Mouse (Mus musculus): ENCODE measurements at regions not wholly inside any gene's neighbourhood (a gene's known extent, or its start where the extent isn't known, plus 50 kb on each side); places are given as distances from the start of the nearest gene placed in this dataset.
A peak's percentile ranks its signal among the peaks of the same experiment; 100 is the strongest.

- H3K9ac ChIP-seq (ENCODE audit: low read depth, low read length), result no peak overlapping the region
- no peak overlapping the region for H3K4me3 ChIP-seq (ENCODE audit: low read length)
- no peak for ATAC-seq
- no peaks in the 10 kb centered on the region for H3K36me3 ChIP-seq (ENCODE audit: control insufficient read depth, insufficient read depth, low read length)
- WGBS, result 70% methylated on average over 9 of the region's 9 CpGs
- no peaks in the 10 kb centered on the region for H3K9me3 ChIP-seq (ENCODE audit: control insufficient read depth, low read length)
- no peak overlapping the region for H3K4me2 ChIP-seq (ENCODE audit: low read depth, low read length)
- H3K27ac ChIP-seq (ENCODE audit: low read length), result no peak overlapping the region
- no peaks in the 10 kb centered on the region for H3K27me3 ChIP-seq (replicated peaks; ENCODE audit: control insufficient read depth, insufficient read depth, low read length)
- no peaks in the 10 kb centered on the region for H3K4me1 ChIP-seq (ENCODE audit: control insufficient read depth, insufficient read depth, low read length)
These were observed 490.7 kb upstream of the Nox3 start for GRCm38 (mm10) chr17:4186802-4187201.

GRCm38 (mm10) chr17:4187606-4188005 is 491.5 kb upstream of the Nox3 start:
- WGBS, result 92% methylated on average over 4 of the region's 4 CpGs
- Histone ChIP-seq H3K9ac (ENCODE audit: low read depth, low read length) (no peak overlapping the region), H3K27ac (ENCODE audit: low read length) (no peak overlapping the region), H3K4me3 (ENCODE audit: low read length) (no peak overlapping the region), H3K9me3 (ENCODE audit: control insufficient read depth, low read length) (no peaks in the 10 kb centered on the region), H3K36me3 (ENCODE audit: control insufficient read depth, insufficient read depth, low read length) (no peaks in the 10 kb centered on the region), H3K4me1 (ENCODE audit: control insufficient read depth, insufficient read depth, low read length) (no peaks in the 10 kb centered on the region), H3K27me3 (replicated peaks; ENCODE audit: control insufficient read depth, insufficient read depth, low read length) (no peaks in the 10 kb centered on the region), H3K4me2 (ENCODE audit: low read depth, low read length) (no peak overlapping the region)
- no peak for ATAC-seq

GRCm38 (mm10) chr17:4196793-4197448 is 500.9 kb upstream of the Nox3 start:
- Histone ChIP-seq H3K4me2 (ENCODE audit: low read depth, low read length) (no peak overlapping the region), H3K9me3 (ENCODE audit: control insufficient read depth, low read length) (no peaks in the 10 kb centered on the region), H3K4me1 (ENCODE audit: control insufficient read depth, insufficient read depth, low read length) (peaks cover 13% of the 10 kb centered on the region; the same call in 1 of the 2 replicates), H3K9ac (ENCODE audit: low read depth, low read length) (no peak overlapping the region), H3K4me3 (ENCODE audit: low read length) (no peak overlapping the region), H3K36me3 (ENCODE audit: control insufficient read depth, insufficient read depth, low read length) (no peaks in the 10 kb centered on the region), H3K27me3 (replicated peaks; ENCODE audit: control insufficient read depth, insufficient read depth, low read length) (no peaks in the 10 kb centered on the region), H3K27ac (ENCODE audit: low read length) (0 out of 2 replicates have a peak overlapping the region, but pooled peaks have one; percentile 34)
- peak; percentile 96 for ATAC-seq
- WGBS, result 57% methylated on average over 8 of the region's 8 CpGs

- ATAC-seq, result no peak
- Histone ChIP-seq H3K4me3 (ENCODE audit: low read length) (no peak overlapping the region), H3K36me3 (ENCODE audit: control insufficient read depth, insufficient read depth, low read length) (no peaks in the 10 kb centered on the region), H3K27me3 (replicated peaks; ENCODE audit: control insufficient read depth, insufficient read depth, low read length) (no peaks in the 10 kb centered on the region), H3K27ac (ENCODE audit: low read length) (no peak overlapping the region), H3K4me1 (ENCODE audit: control insufficient read depth, insufficient read depth, low read length) (peaks cover 13% of the 10 kb centered on the region; the same call in 1 of the 2 replicates), H3K9ac (ENCODE audit: low read depth, low read length) (no peak overlapping the region), H3K4me2 (ENCODE audit: low read depth, low read length) (no peak overlapping the region), H3K9me3 (ENCODE audit: control insufficient read depth, low read length) (no peaks in the 10 kb centered on the region)
- 89% methylated on average over 3 of the region's 3 CpGs for WGBS
These were observed 501.9 kb upstream of the Nox3 start for GRCm38 (mm10) chr17:4198001-4198400.

GRCm38 (mm10) chr17:4199698-4200153 is 503.7 kb upstream of the Nox3 start:
- peaks cover 13% of the 10 kb centered on the region; the same call in 1 of the 2 replicates for H3K4me1 ChIP-seq (ENCODE audit: control insufficient read depth, insufficient read depth, low read length)
- H3K27me3 ChIP-seq (replicated peaks; ENCODE audit: control insufficient read depth, insufficient read depth, low read length), result no peaks in the 10 kb centered on the region
- H3K9me3 ChIP-seq (ENCODE audit: control insufficient read depth, low read length), result no peaks in the 10 kb centered on the region
- WGBS, result 42% methylated on average over 2 of the region's 2 CpGs
- H3K27ac ChIP-seq (ENCODE audit: low read length), result peak overlapping the region; percentile 17
- H3K4me3 ChIP-seq (ENCODE audit: low read length), result no peak overlapping the region
- no peaks in the 10 kb centered on the region for H3K36me3 ChIP-seq (ENCODE audit: control insufficient read depth, insufficient read depth, low read length)
- peak; percentile 80 for ATAC-seq
- H3K9ac ChIP-seq (ENCODE audit: low read depth, low read length), result no peak overlapping the region
- H3K4me2 ChIP-seq (ENCODE audit: low read depth, low read length), result no peak overlapping the region

GRCm38 (mm10) chr17:4201300-4201699 is 505.2 kb upstream of the Nox3 start:
- H3K9ac ChIP-seq (ENCODE audit: low read depth, low read length), result no peak overlapping the region
- H3K4me1 ChIP-seq (ENCODE audit: control insufficient read depth, insufficient read depth, low read length), result peaks cover 13% of the 10 kb centered on the region; the same call in 1 of the 2 replicates
- 85% methylated on average over 4 of the region's 4 CpGs for whole genome bisulfite sequencing
- no peaks in the 10 kb centered on the region for H3K27me3 ChIP-seq (replicated peaks; ENCODE audit: control insufficient read depth, insufficient read depth, low read length)
- no peak overlapping the region for H3K4me3 ChIP-seq (ENCODE audit: low read length)
- H3K9me3 ChIP-seq (ENCODE audit: control insufficient read depth, low read length), result no peaks in the 10 kb centered on the region
- no peak overlapping the region for H3K4me2 ChIP-seq (ENCODE audit: low read depth, low read length)
- ATAC-seq, result no peak
- H3K27ac ChIP-seq (ENCODE audit: low read length), result no peak overlapping the region
- H3K36me3 ChIP-seq (ENCODE audit: control insufficient read depth, insufficient read depth, low read length), result no peaks in the 10 kb centered on the region

- H3K4me2 ChIP-seq (ENCODE audit: low read depth, low read length), result no peak overlapping the region
- H3K9ac ChIP-seq (ENCODE audit: low read depth, low read length), result no peak overlapping the region
- H3K4me1 ChIP-seq (ENCODE audit: control insufficient read depth, insufficient read depth, low read length), result no peaks in the 10 kb centered on the region
- no peaks in the 10 kb centered on the region for H3K36me3 ChIP-seq (ENCODE audit: control insufficient read depth, insufficient read depth, low read length)
- no peaks in the 10 kb centered on the region for H3K27me3 ChIP-seq (replicated peaks; ENCODE audit: control insufficient read depth, insufficient read depth, low read length)
- H3K27ac ChIP-seq (ENCODE audit: low read length), result no peak overlapping the region
- no peaks in the 10 kb centered on the region for H3K9me3 ChIP-seq (ENCODE audit: control insufficient read depth, low read length)
- no peak overlapping the region for H3K4me3 ChIP-seq (ENCODE audit: low read length)
- no peak for ATAC-seq
- 80% methylated on average over 5 of the region's 5 CpGs for WGBS
These were observed 512.3 kb upstream of the Nox3 start for GRCm38 (mm10) chr17:4208142-4208925.

- 68% methylated on average over 8 of the region's 8 CpGs for WGBS
- Histone ChIP-seq H3K4me3 (ENCODE audit: low read length) (no peak overlapping the region), H3K27me3 (replicated peaks; ENCODE audit: control insufficient read depth, insufficient read depth, low read length) (no peaks in the 10 kb centered on the region), H3K4me2 (ENCODE audit: low read depth, low read length) (no peak overlapping the region), H3K27ac (ENCODE audit: low read length) (no peak overlapping the region), H3K9ac (ENCODE audit: low read depth, low read length) (no peak overlapping the region), H3K36me3 (ENCODE audit: control insufficient read depth, insufficient read depth, low read length) (no peaks in the 10 kb centered on the region), H3K4me1 (ENCODE audit: control insufficient read depth, insufficient read depth, low read length) (no peaks in the 10 kb centered on the region), H3K9me3 (ENCODE audit: control insufficient read depth, low read length) (no peaks in the 10 kb centered on the region)
- no peak for ATAC-seq
These were observed 513.6 kb upstream of the Nox3 start for GRCm38 (mm10) chr17:4209650-4210049.

GRCm38 (mm10) chr17:4212586-4212985 is 516.5 kb upstream of the Nox3 start:
- H3K9me3 ChIP-seq (ENCODE audit: control insufficient read depth, low read length), result no peaks in the 10 kb centered on the region
- WGBS, result 51% methylated on average over 4 of the region's 4 CpGs
- no peaks in the 10 kb centered on the region for H3K4me1 ChIP-seq (ENCODE audit: control insufficient read depth, insufficient read depth, low read length)
- no peak overlapping the region for H3K27ac ChIP-seq (ENCODE audit: low read length)
- no peak for ATAC-seq
- no peaks in the 10 kb centered on the region for H3K36me3 ChIP-seq (ENCODE audit: control insufficient read depth, insufficient read depth, low read length)
- no peaks in the 10 kb centered on the region for H3K27me3 ChIP-seq (replicated peaks; ENCODE audit: control insufficient read depth, insufficient read depth, low read length)
- H3K9ac ChIP-seq (ENCODE audit: low read depth, low read length), result no peak overlapping the region
- H3K4me3 ChIP-seq (ENCODE audit: low read length), result no peak overlapping the region
- H3K4me2 ChIP-seq (ENCODE audit: low read depth, low read length), result no peak overlapping the region

Data from intestine, embryonic 16.5 days (tissue).